Mouse (Mus musculus): ENCODE measurements around the gene 4930449I24Rik. TPM values are rescaled to one million over a fixed set of nuclear protein-coding genes. Genes with fewer than 3 reads are reported as not detected.
"Not testable (repeated sequence)": the region's sequence is repeated elsewhere in the genome, so short reads cannot be mapped to it uniquely, and the experiment has no call there.

Gene 4930449I24Rik
- not detected in 2 replicates for total RNA-seq (2017)

GRCm38 (mm10) chr5:146502099-146502498, at the start of gene 4930449I24Rik:
Gene 4930449I24Rik (plus strand): TSS chr5:146502399.
- ATAC-seq (ENCODE audit: extremely low read depth, insufficient number of reproducible peaks, low FRiP score, poor library complexity, severe bottlenecking): not testable (repeated sequence)

GRCm38 (mm10) chr5:146453556-146453955, 48.6 kb upstream of the 4930449I24Rik start:
- ATAC-seq (ENCODE audit: extremely low read depth, insufficient number of reproducible peaks, low FRiP score, poor library complexity, severe bottlenecking): no peak

DNA sequence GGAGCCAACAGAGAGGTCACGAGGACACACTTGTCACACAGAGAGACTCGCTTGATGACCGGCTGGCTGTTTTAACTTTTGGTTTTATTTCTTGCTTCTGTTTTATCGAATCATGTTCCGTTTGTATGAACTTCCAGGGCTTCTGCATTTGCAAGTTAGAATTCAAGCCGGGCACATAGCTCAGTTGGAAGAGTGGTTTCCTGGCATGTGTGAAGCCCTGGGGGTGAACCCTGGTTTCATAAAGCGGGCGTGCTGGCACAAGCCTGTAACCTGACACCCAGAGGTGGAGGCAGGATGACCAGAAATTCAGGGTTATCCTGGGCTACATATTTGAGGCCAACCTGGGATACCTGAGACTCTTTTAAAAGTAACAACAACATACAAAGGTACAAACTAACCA, 40.6 kb upstream of the 4930449I24Rik start:
- no peak for ATAC-seq (ENCODE audit: extremely low read depth, insufficient number of reproducible peaks, low FRiP score, poor library complexity, severe bottlenecking)

- ATAC-seq (ENCODE audit: extremely low read depth, insufficient number of reproducible peaks, low FRiP score, poor library complexity, severe bottlenecking): no peak
Observed at GRCm38 (mm10) chr5:146466663-146467062, 35.5 kb upstream of the 4930449I24Rik start.

GRCm38 (mm10) chr5:146468311-146468710, 33.9 kb upstream of the 4930449I24Rik start:
- ATAC-seq (ENCODE audit: extremely low read depth, insufficient number of reproducible peaks, low FRiP score, poor library complexity, severe bottlenecking): no peak

DNA sequence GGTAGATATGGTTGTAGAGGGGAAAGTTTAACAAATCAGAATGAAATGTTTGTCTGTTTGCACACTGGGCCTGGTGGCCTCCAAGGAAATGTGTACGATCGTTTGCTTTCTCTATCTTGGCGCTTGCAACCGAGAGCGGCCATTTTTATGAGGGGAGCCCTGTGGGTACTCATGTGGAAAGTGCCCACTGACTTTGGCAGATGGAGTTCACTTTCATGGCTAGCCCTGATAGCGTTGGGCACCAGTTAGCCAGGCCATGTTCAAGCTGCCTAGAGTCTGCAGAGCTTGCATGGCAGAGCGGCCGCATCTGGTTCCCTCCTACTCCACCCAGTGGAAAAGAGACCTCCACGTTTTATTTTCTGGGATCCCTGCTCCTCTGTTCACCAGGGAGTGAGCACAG, 31.4 kb upstream of the 4930449I24Rik start:
- ATAC-seq (ENCODE audit: extremely low read depth, insufficient number of reproducible peaks, low FRiP score, poor library complexity, severe bottlenecking): no peak

DNA sequence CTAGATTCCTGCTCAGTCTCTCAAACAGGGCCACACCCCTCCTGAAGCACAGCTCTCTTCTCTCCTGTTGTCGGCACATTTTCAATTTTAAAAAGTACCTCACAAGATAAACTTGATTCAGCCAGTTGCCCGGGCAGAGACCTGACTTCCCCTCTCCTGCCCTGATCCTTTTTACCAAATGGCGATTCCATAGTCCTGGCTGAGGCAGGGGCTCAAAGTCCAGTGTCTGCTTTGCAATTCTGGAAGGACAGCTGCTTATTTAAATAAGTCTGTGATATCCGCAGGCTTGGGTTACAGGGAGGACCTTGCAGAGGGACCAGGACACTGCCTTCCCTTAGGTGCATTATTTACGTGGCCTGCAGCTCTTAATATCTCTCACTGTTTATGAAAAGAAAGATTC, 30.9 kb upstream of the 4930449I24Rik start:
- ATAC-seq (ENCODE audit: extremely low read depth, insufficient number of reproducible peaks, low FRiP score, poor library complexity, severe bottlenecking): no peak

DNA sequence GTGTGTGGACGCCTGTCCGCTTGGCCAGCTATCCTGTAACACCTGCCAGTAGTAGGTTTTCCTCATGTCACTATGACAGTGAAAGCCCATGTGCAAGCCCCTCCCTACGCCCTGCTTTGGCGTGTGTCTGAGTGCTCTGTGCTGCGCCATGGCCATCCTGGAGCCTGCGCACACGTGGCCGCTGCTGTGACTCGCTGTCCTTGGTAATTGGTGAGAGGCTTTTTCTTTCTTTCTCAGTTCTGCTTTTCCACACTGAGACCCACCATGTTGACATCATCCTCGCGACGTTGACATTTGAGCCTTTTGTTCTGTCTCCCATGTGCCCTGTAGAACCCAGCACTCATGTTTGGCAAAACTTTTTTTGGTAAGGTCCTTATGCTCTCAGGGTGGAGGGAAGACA, 30.4 kb upstream of the 4930449I24Rik start:
- no peak for ATAC-seq (ENCODE audit: extremely low read depth, insufficient number of reproducible peaks, low FRiP score, poor library complexity, severe bottlenecking)

DNA sequence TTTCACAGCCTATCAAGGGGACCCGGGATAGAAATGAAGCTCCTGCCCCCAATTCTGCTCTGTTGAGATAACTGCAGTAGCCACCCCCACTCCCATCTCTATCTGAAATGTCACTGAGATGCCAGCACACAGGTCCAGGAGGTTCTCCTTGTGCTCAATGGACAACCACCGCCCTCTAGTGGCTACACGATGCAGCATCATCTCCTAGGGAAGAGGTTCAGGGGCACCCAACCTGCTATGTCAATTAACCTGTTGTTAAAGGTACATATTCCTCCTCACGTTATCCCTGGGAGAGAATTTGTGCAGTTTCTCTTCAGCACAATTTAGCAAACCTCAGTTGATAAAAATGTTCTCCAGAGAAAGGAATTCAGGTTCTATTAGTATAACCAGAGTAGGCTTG, 22.6 kb upstream of the 4930449I24Rik start:
- ATAC-seq (ENCODE audit: extremely low read depth, insufficient number of reproducible peaks, low FRiP score, poor library complexity, severe bottlenecking): not testable (repeated sequence)

- ATAC-seq (ENCODE audit: extremely low read depth, insufficient number of reproducible peaks, low FRiP score, poor library complexity, severe bottlenecking): not testable (repeated sequence)
Observed at GRCm38 (mm10) chr5:146481665-146482064, 20.5 kb upstream of the 4930449I24Rik start, which contains the start of gene Gm6408. Gene Gm6408 (plus strand): TSS chr5:146481965.

GRCm38 (mm10) chr5:146488959-146489358, 13.2 kb upstream of the 4930449I24Rik start:
- not testable (repeated sequence) for ATAC-seq (ENCODE audit: extremely low read depth, insufficient number of reproducible peaks, low FRiP score, poor library complexity, severe bottlenecking)

- not testable (repeated sequence) for ATAC-seq (ENCODE audit: extremely low read depth, insufficient number of reproducible peaks, low FRiP score, poor library complexity, severe bottlenecking)
Observed at GRCm38 (mm10) chr5:146491063-146491462, 11.1 kb upstream of the 4930449I24Rik start, which contains the start of gene Gm6370. Gene Gm6370 (plus strand): TSS chr5:146491363.

DNA sequence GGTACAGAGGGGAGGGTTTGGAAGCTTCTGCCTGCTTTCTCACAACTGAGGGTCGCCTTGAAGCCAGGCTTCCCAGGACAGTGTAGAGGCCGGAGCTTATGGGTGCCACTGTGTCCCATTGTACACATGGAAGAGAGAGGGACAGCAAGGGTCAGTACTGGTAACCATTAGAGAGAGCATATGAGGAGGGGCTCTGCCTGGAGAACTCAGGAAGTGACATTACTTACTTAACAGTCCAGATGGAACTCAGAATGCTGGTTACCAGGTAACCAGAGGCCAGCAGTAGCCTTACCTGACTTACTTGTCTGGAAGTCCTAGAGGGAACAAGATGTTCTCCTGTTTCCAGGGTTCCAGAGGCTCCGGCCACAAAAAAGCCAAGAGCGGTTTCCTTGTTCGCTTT, 11.6 kb downstream of the 4930449I24Rik start, which contains the start of gene Gm3402:
Gene Gm3402 (plus strand): TSS at position 301 of the 400 bp plus-strand sequence.
- ATAC-seq (ENCODE audit: extremely low read depth, insufficient number of reproducible peaks, low FRiP score, poor library complexity, severe bottlenecking): not testable (repeated sequence)

DNA sequence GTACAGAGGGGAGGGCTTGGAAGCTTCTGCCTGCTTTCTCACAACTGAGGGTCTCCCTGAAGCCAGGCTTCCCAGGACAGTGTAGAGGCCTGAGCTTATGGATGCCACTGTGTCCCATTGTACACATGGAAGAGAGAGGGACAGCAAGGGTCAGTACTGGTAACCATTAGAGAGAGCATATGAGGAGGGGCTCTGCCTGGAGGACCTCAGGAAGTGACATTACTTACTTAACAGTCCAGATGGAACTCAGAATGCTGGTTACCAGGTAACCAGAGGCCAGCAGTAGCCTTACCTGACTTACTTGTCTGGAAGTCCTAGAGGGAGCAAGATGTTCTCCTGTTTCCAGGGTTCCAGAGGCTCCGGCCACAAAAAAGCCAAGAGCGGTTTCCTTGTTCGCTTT, 23.3 kb downstream of the 4930449I24Rik start, which contains the start of gene Gm3404:
Gene Gm3404 (plus strand): TSS at position 301 of the 400 bp plus-strand sequence.
- ATAC-seq (ENCODE audit: extremely low read depth, insufficient number of reproducible peaks, low FRiP score, poor library complexity, severe bottlenecking): not testable (repeated sequence)

DNA sequence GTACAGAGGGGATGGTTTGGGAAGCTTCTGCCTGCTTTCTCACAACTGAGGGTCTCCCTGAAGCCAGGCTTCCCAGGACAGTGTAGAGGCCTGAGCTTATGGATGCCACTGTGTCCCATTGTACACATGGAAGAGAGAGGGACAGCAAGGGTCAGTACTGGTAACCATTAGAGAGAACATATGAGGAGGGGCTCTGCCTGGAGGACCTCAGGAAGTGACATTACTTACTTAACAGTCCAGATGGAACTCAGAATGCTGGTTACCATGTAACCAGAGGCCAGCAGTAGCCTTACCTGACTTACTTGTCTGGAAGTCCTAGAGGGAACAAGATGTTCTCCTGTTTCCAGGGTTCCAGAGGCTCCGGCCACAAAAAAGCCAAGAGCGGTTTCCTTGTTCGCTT, 35.1 kb downstream of the 4930449I24Rik start, which contains the start of gene Gm3409:
Gene Gm3409 (plus strand): TSS at position 301 of the 400 bp plus-strand sequence.
- not testable (repeated sequence) for ATAC-seq (ENCODE audit: extremely low read depth, insufficient number of reproducible peaks, low FRiP score, poor library complexity, severe bottlenecking)

Other genes starting within 250 kb of the 4930449I24Rik start
- not detected in 2 replicates for gene Wasf3, start 117.4 kb upstream of the 4930449I24Rik start, total RNA-seq (2017)
- not detected in 2 replicates for gene Gm6408, start 20.4 kb upstream of the 4930449I24Rik start, total RNA-seq (2017)
- not detected in 2 replicates for gene Gm6370, start 11.0 kb upstream of the 4930449I24Rik start, total RNA-seq (2017)
- not detected in 2 replicates for gene Gm3402, start 11.7 kb downstream of the 4930449I24Rik start, total RNA-seq (2017)
- gene Gm3404, start 23.4 kb downstream of the 4930449I24Rik start, total RNA-seq (2017): not detected in 2 replicates
- gene Gm3409, start 35.2 kb downstream of the 4930449I24Rik start, total RNA-seq (2017): not detected in 2 replicates
- gene Gm3415, start 53.7 kb downstream of the 4930449I24Rik start, total RNA-seq (2017): not detected in 2 replicates
- not detected in 2 replicates for gene Gpr12, start 82.8 kb downstream of the 4930449I24Rik start, total RNA-seq (2017)